Mouse (Mus musculus): ENCODE results near the gene Cfb. TPM values are rescaled to one million over a fixed set of nuclear protein-coding genes. Genes with fewer than 3 reads are reported as not detected.
A peak's percentile ranks its signal among the peaks of the same experiment; 100 is the strongest.
"Not testable (repeated sequence)": the region's sequence is repeated elsewhere in the genome, so short reads cannot be mapped to it uniquely, and the experiment has no call there.

The Cfb gene
- polyA plus RNA-seq, 1 experiment from 2014 or later, result 6.7 TPM

GRCm38 (mm10) chr17:34838785-34839184 is 23.5 kb downstream of the Cfb start:
- WGBS, result 88% methylated on average over 7 of the region's 7 CpGs
- Histone ChIP-seq H3K4me3 (ENCODE audit: low read depth, low read length) (no peak overlapping the region), H3K4me2 (replicated peaks; ENCODE audit: low read depth, low read length) (no peak overlapping the region), H3K36me3 (ENCODE audit: control insufficient read depth, insufficient read depth, low read length) (peaks cover 40% of the 10 kb centered on the region), H3K27ac (ENCODE audit: low read length) (no peak overlapping the region), H3K4me1 (ENCODE audit: control insufficient read depth, insufficient read depth, low read length) (peaks cover 17% of the 10 kb centered on the region), H3K27me3 (ENCODE audit: control insufficient read depth, insufficient read depth, low read length) (no peaks in the 10 kb centered on the region), H3K9ac (replicated peaks; ENCODE audit: low read depth, low read length) (no peak overlapping the region), H3K9me3 (ENCODE audit: control insufficient read depth, low read depth, low read length) (no peaks in the 10 kb centered on the region)
- ATAC-seq (ENCODE audit: insufficient number of reproducible peaks, insufficient read depth, low FRiP score, low read depth), result no peak

- Histone ChIP-seq H3K4me3 (ENCODE audit: low read depth, low read length) (peak overlapping the region; percentile 63), H3K4me2 (replicated peaks; ENCODE audit: low read depth, low read length) (peak overlapping the region; percentile 93), H3K27me3 (ENCODE audit: control insufficient read depth, insufficient read depth, low read length) (no peaks in the 10 kb centered on the region), H3K36me3 (ENCODE audit: control insufficient read depth, insufficient read depth, low read length) (peaks cover 33% of the 10 kb centered on the region), H3K27ac (ENCODE audit: low read length) (0 out of 2 replicates have a peak overlapping the region, but pooled peaks have one; percentile 4), H3K4me1 (ENCODE audit: control insufficient read depth, insufficient read depth, low read length) (peaks cover 17% of the 10 kb centered on the region), H3K9me3 (ENCODE audit: control insufficient read depth, low read depth, low read length) (no peaks in the 10 kb centered on the region), H3K9ac (replicated peaks; ENCODE audit: low read depth, low read length) (peak overlapping the region; percentile 50)
- 35% methylated on average over 43 of the region's 43 CpGs for WGBS
- peak; percentile 15; the same call in 1 of the 2 replicates for ATAC-seq (ENCODE audit: insufficient number of reproducible peaks, insufficient read depth, low FRiP score, low read depth)
Observed at GRCm38 (mm10) chr17:34837464-34838324, 24.6 kb downstream of the Cfb start.

- WGBS, result under 1% methylated on average over 40 of the region's 40 CpGs
- H3K4me2 ChIP-seq (replicated peaks; ENCODE audit: low read depth, low read length), result peak within 1 kb of the TSS; percentile 93
- peaks cover 17% of the 10 kb centered on the region for H3K4me1 ChIP-seq (ENCODE audit: control insufficient read depth, insufficient read depth, low read length)
- no peaks in the 10 kb centered on the region for H3K27me3 ChIP-seq (ENCODE audit: control insufficient read depth, insufficient read depth, low read length)
- peak within 1 kb of the TSS; percentile 50 for H3K9ac ChIP-seq (replicated peaks; ENCODE audit: low read depth, low read length)
- H3K4me3 ChIP-seq (ENCODE audit: low read depth, low read length), result peak within 1 kb of the TSS; percentile 63
- no peaks in the 10 kb centered on the region for H3K9me3 ChIP-seq (ENCODE audit: control insufficient read depth, low read depth, low read length)
- ATAC-seq (ENCODE audit: insufficient number of reproducible peaks, insufficient read depth, low FRiP score, low read depth), result peak; percentile 93
- H3K36me3 ChIP-seq (ENCODE audit: control insufficient read depth, insufficient read depth, low read length), result peaks cover 28% of the 10 kb centered on the region
- H3K27ac ChIP-seq (ENCODE audit: low read length), result 0 out of 2 replicates have a peak within 1 kb of the TSS, but pooled peaks have one; percentile 61
Observed at GRCm38 (mm10) chr17:34836856-34837221, 25.5 kb downstream of the Cfb start, which contains the start of the genes Stk19 and Dxo. Gene Stk19, minus strand, starts transcription at chr17:34836945. Gene Dxo, plus strand, starts transcription at chr17:34837019.

GRCm38 (mm10) chr17:34836155-34836855 is 26.0 kb downstream of the Cfb start:
- ATAC-seq (ENCODE audit: insufficient number of reproducible peaks, insufficient read depth, low FRiP score, low read depth), result peak; percentile 77
- Histone ChIP-seq H3K27me3 (ENCODE audit: control insufficient read depth, insufficient read depth, low read length) (no peaks in the 10 kb centered on the region), H3K4me1 (ENCODE audit: control insufficient read depth, insufficient read depth, low read length) (peaks cover 17% of the 10 kb centered on the region), H3K4me2 (replicated peaks; ENCODE audit: low read depth, low read length) (peak overlapping the region; percentile 90), H3K36me3 (ENCODE audit: control insufficient read depth, insufficient read depth, low read length) (peaks cover 23% of the 10 kb centered on the region), H3K27ac (ENCODE audit: low read length) (0 out of 2 replicates have a peak overlapping the region, but pooled peaks have one; percentile 61), H3K9me3 (ENCODE audit: control insufficient read depth, low read depth, low read length) (no peaks in the 10 kb centered on the region), H3K9ac (replicated peaks; ENCODE audit: low read depth, low read length) (peak overlapping the region; percentile 45), H3K4me3 (ENCODE audit: low read depth, low read length) (peak overlapping the region; percentile 63)
- 4% methylated on average over 48 of the region's 48 CpGs for WGBS

GRCm38 (mm10) chr17:34830776-34831175 is 31.5 kb downstream of the Cfb start:
- WGBS, result 84% methylated on average over 1 of the region's 1 CpGs

GRCm38 (mm10) chr17:34814818-34815370 is 47.4 kb downstream of the Cfb start:
- Histone ChIP-seq H3K27me3 (ENCODE audit: control insufficient read depth, insufficient read depth, low read length) (no peaks in the 10 kb centered on the region), H3K4me3 (ENCODE audit: low read depth, low read length) (no peak overlapping the region), H3K36me3 (ENCODE audit: control insufficient read depth, insufficient read depth, low read length) (no peaks in the 10 kb centered on the region), H3K27ac (ENCODE audit: low read length) (no peak overlapping the region), H3K4me1 (ENCODE audit: control insufficient read depth, insufficient read depth, low read length) (no peaks in the 10 kb centered on the region), H3K9me3 (ENCODE audit: control insufficient read depth, low read depth, low read length) (no peaks in the 10 kb centered on the region), H3K9ac (replicated peaks; ENCODE audit: low read depth, low read length) (no peak overlapping the region), H3K4me2 (replicated peaks; ENCODE audit: low read depth, low read length) (no peak overlapping the region)
- no peak for ATAC-seq (ENCODE audit: insufficient number of reproducible peaks, insufficient read depth, low FRiP score, low read depth)
- WGBS, result 78% methylated on average over 7 of the region's 7 CpGs

More at GRCm38 (mm10) chr17:34830776-34831175, 31.5 kb downstream of the Cfb start:
- not testable (repeated sequence) for H3K27me3 ChIP-seq (ENCODE audit: control insufficient read depth, insufficient read depth, low read length); H3K9ac ChIP-seq (replicated peaks; ENCODE audit: low read depth, low read length); H3K9me3 ChIP-seq (ENCODE audit: control insufficient read depth, low read depth, low read length); H3K36me3 ChIP-seq (ENCODE audit: control insufficient read depth, insufficient read depth, low read length); H3K4me1 ChIP-seq (ENCODE audit: control insufficient read depth, insufficient read depth, low read length); H3K27ac ChIP-seq (ENCODE audit: low read length); ATAC-seq (ENCODE audit: insufficient number of reproducible peaks, insufficient read depth, low FRiP score, low read depth); H3K4me2 ChIP-seq (replicated peaks; ENCODE audit: low read depth, low read length); H3K4me3 ChIP-seq (ENCODE audit: low read depth, low read length)

GRCm38 (mm10) chr17:34813747-34814146 is 48.6 kb downstream of the Cfb start:
- WGBS, result 62% methylated on average over 11 of the region's 12 CpGs
- H3K9me3 ChIP-seq (ENCODE audit: control insufficient read depth, low read depth, low read length), result not testable (repeated sequence)

GRCm38 (mm10) chr17:34811275-34811674 is 51.0 kb downstream of the Cfb start:
- Histone ChIP-seq H3K9ac (replicated peaks; ENCODE audit: low read depth, low read length) (no peak overlapping the region), H3K4me1 (ENCODE audit: control insufficient read depth, insufficient read depth, low read length) (no peaks in the 10 kb centered on the region), H3K27me3 (ENCODE audit: control insufficient read depth, insufficient read depth, low read length) (no peaks in the 10 kb centered on the region), H3K9me3 (ENCODE audit: control insufficient read depth, low read depth, low read length) (no peaks in the 10 kb centered on the region), H3K4me3 (ENCODE audit: low read depth, low read length) (no peak overlapping the region), H3K4me2 (replicated peaks; ENCODE audit: low read depth, low read length) (no peak overlapping the region), H3K36me3 (ENCODE audit: control insufficient read depth, insufficient read depth, low read length) (no peaks in the 10 kb centered on the region), H3K27ac (ENCODE audit: low read length) (no peak overlapping the region)
- no peak for ATAC-seq (ENCODE audit: insufficient number of reproducible peaks, insufficient read depth, low FRiP score, low read depth)
- 66% methylated on average over 15 of the region's 15 CpGs for WGBS

More at GRCm38 (mm10) chr17:34813747-34814146, 48.6 kb downstream of the Cfb start:
- H3K36me3 ChIP-seq (ENCODE audit: control insufficient read depth, insufficient read depth, low read length); H3K9ac ChIP-seq (replicated peaks; ENCODE audit: low read depth, low read length); H3K4me1 ChIP-seq (ENCODE audit: control insufficient read depth, insufficient read depth, low read length); H3K27me3 ChIP-seq (ENCODE audit: control insufficient read depth, insufficient read depth, low read length); H3K4me2 ChIP-seq (replicated peaks; ENCODE audit: low read depth, low read length); H3K27ac ChIP-seq (ENCODE audit: low read length); ATAC-seq (ENCODE audit: insufficient number of reproducible peaks, insufficient read depth, low FRiP score, low read depth); H3K4me3 ChIP-seq (ENCODE audit: low read depth, low read length): not testable (repeated sequence)

Measured in stomach, embryonic 14.5 days (tissue).